Mouse (Mus musculus) cortical plate, adult 2 months (tissue): ENCODE results near the gene Lef1.

Source experiments
- CTCF ChIP-seq: fragments of 200-500 bp; IDR thresholded peaks from 2 replicates; pipeline ENCODE4 v1.5.1; 2011; ENCODE audit warnings: mild to moderate bottlenecking, control low read depth, low read length; ENCODE audit not compliant: insufficient read depth; ENCODE audit errors: extremely low read depth
- POLR2A ChIP-seq: fragments of 200-500 bp; IDR thresholded peaks from 2 replicates; pipeline ENCODE4 v1.6.1; 2011; ENCODE audit warnings: mild to moderate bottlenecking, low read length, control low read depth; ENCODE audit not compliant: insufficient read depth; ENCODE audit errors: extremely low read depth

GRCm38 (mm10) chr3:131111851-131112572 is 1.7 kb downstream of the Lef1 start:
- TF ChIP-seq POLR2A (no peak), CTCF (no peak)
